Mouse (Mus musculus): Measurements from ENCODE around the gene 2010315B03Rik. TPM values are rescaled to one million over a fixed set of nuclear protein-coding genes. Genes with fewer than 3 reads are reported as not detected.
A peak's percentile ranks its signal among the peaks of the same experiment; 100 is the strongest.

Gene 2010315B03Rik
- 7.7 and 10.0 TPM in 2 replicates for polyA plus RNA-seq (2015; fragmentation: Nextera tagmentation; extraction: Ambion mirVana)

GRCm38 (mm10) chr9:124312171-124313142 is at the start of gene 2010315B03Rik:
2010315B03Rik (minus strand) TSS chr9:124312696.
- Histone ChIP-seq H3K9ac (peak within 1 kb of the TSS; percentile 71), H3K27ac (peak within 1 kb of the TSS; percentile 94), H3K9me3 (replicated peaks) (no peaks in the 10 kb centered on the region), H3K4me2 (peak within 1 kb of the TSS; percentile 59), H3K27me3 (no peaks in the 10 kb centered on the region), H3K4me3 (peak within 1 kb of the TSS; percentile 80), H3K4me1 (replicated peaks) (peaks cover 5% of the 10 kb centered on the region), H3K36me3 (no peaks in the 10 kb centered on the region)
- WGBS = under 1% methylated on average over 21 of the region's 22 CpGs
- peak; percentile 99 for ATAC-seq (replicated peaks; ENCODE audit: insufficient number of reproducible peaks, insufficient read depth, low FRiP score, low read depth)

GRCm38 (mm10) chr9:124311502-124311901 is 994 bp downstream of the 2010315B03Rik start:
- ATAC-seq (replicated peaks; ENCODE audit: insufficient number of reproducible peaks, insufficient read depth, low FRiP score, low read depth) = no peak
- peak overlapping the region; percentile 80 for H3K4me3 ChIP-seq
- H3K27me3 ChIP-seq = no peaks in the 10 kb centered on the region
- H3K4me1 ChIP-seq (replicated peaks) = peaks cover 5% of the 10 kb centered on the region
- peak overlapping the region; percentile 59 for H3K4me2 ChIP-seq
- H3K36me3 ChIP-seq = no peaks in the 10 kb centered on the region
- H3K9ac ChIP-seq = peak overlapping the region; percentile 71
- no peaks in the 10 kb centered on the region for H3K9me3 ChIP-seq (replicated peaks)
- H3K27ac ChIP-seq = peak overlapping the region; percentile 94

GRCm38 (mm10) chr9:124288329-124288728 is 24.2 kb downstream of the 2010315B03Rik start:
- Histone ChIP-seq H3K4me2 (no peak overlapping the region), H3K27ac (no peak overlapping the region), H3K36me3 (peaks cover 15% of the 10 kb centered on the region), H3K9ac (no peak overlapping the region), H3K4me1 (replicated peaks) (no peaks in the 10 kb centered on the region), H3K4me3 (no peak overlapping the region), H3K9me3 (replicated peaks) (peaks cover 8% of the 10 kb centered on the region; the same call in 1 of the 2 replicates), H3K27me3 (no peaks in the 10 kb centered on the region)
- no peak for ATAC-seq (replicated peaks; ENCODE audit: insufficient number of reproducible peaks, insufficient read depth, low FRiP score, low read depth)

GRCm38 (mm10) chr9:124281912-124282686 is 30.4 kb downstream of the 2010315B03Rik start:
- Histone ChIP-seq H3K36me3 (peaks cover 16% of the 10 kb centered on the region), H3K4me2 (peak overlapping the region; percentile 76), H3K27ac (peak overlapping the region; percentile 90), H3K9me3 (replicated peaks) (no peaks in the 10 kb centered on the region), H3K4me3 (peak overlapping the region; percentile 94), H3K9ac (peak overlapping the region; percentile 87), H3K4me1 (replicated peaks) (peaks cover 20% of the 10 kb centered on the region), H3K27me3 (no peaks in the 10 kb centered on the region)
- ATAC-seq (replicated peaks; ENCODE audit: insufficient number of reproducible peaks, insufficient read depth, low FRiP score, low read depth) = peak; percentile 98
- WGBS = under 1% methylated on average over 22 of the region's 22 CpGs

- H3K27me3 ChIP-seq = no peaks in the 10 kb centered on the region
- peak overlapping the region; percentile 87 for H3K9ac ChIP-seq
- peak overlapping the region; percentile 94 for H3K4me3 ChIP-seq
- 5% methylated on average over 1 of the region's 1 CpGs for whole genome bisulfite sequencing
- peaks cover 20% of the 10 kb centered on the region for H3K36me3 ChIP-seq
- H3K27ac ChIP-seq = peak overlapping the region; percentile 90
- H3K4me1 ChIP-seq (replicated peaks) = peaks cover 20% of the 10 kb centered on the region
- H3K9me3 ChIP-seq (replicated peaks) = no peaks in the 10 kb centered on the region
- ATAC-seq (replicated peaks; ENCODE audit: insufficient number of reproducible peaks, insufficient read depth, low FRiP score, low read depth) = no peak
- H3K4me2 ChIP-seq = peak overlapping the region; percentile 76
These were observed 31.1 kb downstream of the 2010315B03Rik start for GRCm38 (mm10) chr9:124281448-124281791.

- Histone ChIP-seq H3K36me3 (peaks cover 21% of the 10 kb centered on the region), H3K4me1 (replicated peaks) (peaks cover 20% of the 10 kb centered on the region), H3K9me3 (replicated peaks) (no peaks in the 10 kb centered on the region), H3K9ac (peak overlapping the region; percentile 87; the same call in 1 of the 2 replicates), H3K4me2 (peak overlapping the region; percentile 76), H3K27ac (no peak overlapping the region), H3K4me3 (peak overlapping the region; percentile 94), H3K27me3 (no peaks in the 10 kb centered on the region)
- no peak for ATAC-seq (replicated peaks; ENCODE audit: insufficient number of reproducible peaks, insufficient read depth, low FRiP score, low read depth)
- WGBS = 69% methylated on average over 2 of the region's 2 CpGs
These were observed 31.7 kb downstream of the 2010315B03Rik start for GRCm38 (mm10) chr9:124280576-124281447.

GRCm38 (mm10) chr9:124279300-124279699 is 33.2 kb downstream of the 2010315B03Rik start:
- no peak overlapping the region for H3K4me2 ChIP-seq
- no peak overlapping the region for H3K4me3 ChIP-seq
- ATAC-seq (replicated peaks; ENCODE audit: insufficient number of reproducible peaks, insufficient read depth, low FRiP score, low read depth) = no peak
- H3K27ac ChIP-seq = no peak overlapping the region
- H3K36me3 ChIP-seq = peaks cover 35% of the 10 kb centered on the region
- no peaks in the 10 kb centered on the region for H3K27me3 ChIP-seq
- no peak overlapping the region for H3K9ac ChIP-seq
- peaks cover 20% of the 10 kb centered on the region for H3K4me1 ChIP-seq (replicated peaks)
- 51% methylated on average over 2 of the region's 2 CpGs for WGBS
- peaks cover 12% of the 10 kb centered on the region; the same call in 1 of the 2 replicates for H3K9me3 ChIP-seq (replicated peaks)

GRCm38 (mm10) chr9:124275064-124275463 is 37.4 kb downstream of the 2010315B03Rik start:
- no peak overlapping the region for H3K4me3 ChIP-seq
- no peak for ATAC-seq (replicated peaks; ENCODE audit: insufficient number of reproducible peaks, insufficient read depth, low FRiP score, low read depth)
- no peak overlapping the region for H3K4me2 ChIP-seq
- 85% methylated on average over 2 of the region's 2 CpGs for WGBS
- H3K27ac ChIP-seq = no peak overlapping the region
- no peaks in the 10 kb centered on the region for H3K27me3 ChIP-seq
- no peak overlapping the region for H3K9ac ChIP-seq
- peaks cover 62% of the 10 kb centered on the region for H3K36me3 ChIP-seq
- H3K9me3 ChIP-seq (replicated peaks) = peaks cover 38% of the 10 kb centered on the region
- no peaks in the 10 kb centered on the region for H3K4me1 ChIP-seq (replicated peaks)

- no peaks in the 10 kb centered on the region for H3K27me3 ChIP-seq
- peaks cover 55% of the 10 kb centered on the region for H3K9me3 ChIP-seq (replicated peaks)
- no peaks in the 10 kb centered on the region for H3K4me1 ChIP-seq (replicated peaks)
- H3K27ac ChIP-seq = no peak overlapping the region
- H3K9ac ChIP-seq = no peak overlapping the region
- no peak overlapping the region for H3K4me3 ChIP-seq
- peaks cover 71% of the 10 kb centered on the region for H3K36me3 ChIP-seq
- ATAC-seq (replicated peaks; ENCODE audit: insufficient number of reproducible peaks, insufficient read depth, low FRiP score, low read depth) = no peak
- no peak overlapping the region for H3K4me2 ChIP-seq
These were observed 39.3 kb downstream of the 2010315B03Rik start for GRCm38 (mm10) chr9:124273172-124273571.

GRCm38 (mm10) chr9:124267929-124268328 is 44.6 kb downstream of the 2010315B03Rik start:
- no peak overlapping the region for H3K9ac ChIP-seq
- H3K36me3 ChIP-seq = peaks cover 36% of the 10 kb centered on the region
- no peak overlapping the region for H3K4me3 ChIP-seq
- WGBS = 34% methylated on average over 2 of the region's 2 CpGs
- peaks cover 35% of the 10 kb centered on the region for H3K9me3 ChIP-seq (replicated peaks)
- no peak overlapping the region for H3K27ac ChIP-seq
- H3K27me3 ChIP-seq = no peaks in the 10 kb centered on the region
- no peak overlapping the region for H3K4me2 ChIP-seq
- ATAC-seq (replicated peaks; ENCODE audit: insufficient number of reproducible peaks, insufficient read depth, low FRiP score, low read depth) = no peak
- H3K4me1 ChIP-seq (replicated peaks) = no peaks in the 10 kb centered on the region; the same call in 1 of the 2 replicates
